Mouse (Mus musculus) frontal cortex, adult 2 months (tissue): ENCODE measurements around the gene Tmem245. TPM values are rescaled to one million over a fixed set of nuclear protein-coding genes. Genes with fewer than 3 reads are reported as not detected.
"Not testable (repeated sequence)": the region's sequence is repeated elsewhere in the genome, so short reads cannot be mapped to it uniquely, and the experiment has no call there.

Experiments used
- DNase-seq, 2 experiments: peaks; one replicate each; pipeline ENCODE4 v3.0.0; 2022; ENCODE audit warnings: low spot score in 1 of 2; ENCODE audit errors: extremely low spot score in 1 of 2
- polyA plus RNA-seq: library from polyadenylated mRNA; depleted of rRNA; stranded (reverse); fragments of >200 nt; gene quantifications from 2 replicates; pipeline ENCODE4 v1.2.3, GENCODE M21; 2012

Tmem245 gene
- polyA plus RNA-seq, 1 experiment = 14.1 TPM

DNA sequence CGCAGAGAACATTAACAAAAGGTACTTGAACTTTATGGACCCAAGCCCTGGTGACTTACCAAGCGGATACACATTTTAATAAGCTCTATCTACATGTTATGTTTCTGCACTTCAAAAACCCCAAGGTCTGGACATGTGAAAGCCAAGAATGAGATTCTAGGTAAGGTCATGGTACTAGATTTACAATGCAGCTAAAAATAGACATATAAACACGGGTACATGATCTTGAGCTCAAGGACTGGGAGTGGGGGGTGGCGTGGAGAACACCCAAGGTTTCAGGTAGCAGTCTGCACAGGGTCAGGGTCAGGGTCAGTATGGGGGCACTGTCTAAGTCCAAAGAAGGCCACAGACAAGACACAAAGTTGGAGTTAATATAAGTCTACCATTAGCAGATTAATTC lies 16.9 kb downstream of the Tmem245 start:
- DNase-seq = no peak

DNA sequence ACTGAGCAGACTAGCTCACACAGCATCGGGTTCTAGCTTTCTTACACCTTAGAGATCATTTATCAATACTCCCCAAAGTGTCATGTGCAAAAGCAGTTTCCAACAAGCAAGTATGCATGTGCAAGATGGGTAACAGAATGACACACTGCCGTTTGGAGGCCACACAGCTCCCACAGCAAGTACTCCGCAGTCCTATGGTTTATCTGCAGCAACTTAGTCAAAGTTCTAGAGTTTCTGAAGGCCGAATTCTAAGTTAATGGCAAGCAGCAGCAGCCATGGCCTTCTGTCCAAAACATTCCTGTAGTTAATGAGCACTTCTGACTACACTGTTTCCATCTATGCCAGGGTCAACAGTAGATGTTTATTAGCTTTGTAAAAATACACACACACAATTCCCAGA lies 20.3 kb downstream of the Tmem245 start:
- no peak for DNase-seq

DNA sequence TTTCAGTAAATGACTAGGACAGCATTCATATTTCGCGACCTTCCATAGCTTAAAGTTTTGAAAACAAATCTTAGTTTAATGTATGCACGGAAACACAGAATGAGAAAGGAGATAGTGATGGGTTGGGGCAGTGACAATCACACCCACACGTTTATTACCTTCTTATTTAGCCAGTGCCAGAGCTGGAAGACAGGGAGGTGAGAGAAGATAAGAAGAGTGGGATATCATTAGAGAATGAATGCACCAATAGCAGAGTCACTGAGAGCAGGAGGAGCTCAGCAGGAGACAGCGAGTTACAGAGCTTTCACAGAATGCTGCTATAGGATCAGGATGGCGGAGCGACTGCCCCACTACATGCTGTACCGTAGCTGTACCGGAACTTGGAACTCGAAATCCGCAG lies 25.0 kb downstream of the Tmem245 start:
- DNase-seq = no peak

DNA sequence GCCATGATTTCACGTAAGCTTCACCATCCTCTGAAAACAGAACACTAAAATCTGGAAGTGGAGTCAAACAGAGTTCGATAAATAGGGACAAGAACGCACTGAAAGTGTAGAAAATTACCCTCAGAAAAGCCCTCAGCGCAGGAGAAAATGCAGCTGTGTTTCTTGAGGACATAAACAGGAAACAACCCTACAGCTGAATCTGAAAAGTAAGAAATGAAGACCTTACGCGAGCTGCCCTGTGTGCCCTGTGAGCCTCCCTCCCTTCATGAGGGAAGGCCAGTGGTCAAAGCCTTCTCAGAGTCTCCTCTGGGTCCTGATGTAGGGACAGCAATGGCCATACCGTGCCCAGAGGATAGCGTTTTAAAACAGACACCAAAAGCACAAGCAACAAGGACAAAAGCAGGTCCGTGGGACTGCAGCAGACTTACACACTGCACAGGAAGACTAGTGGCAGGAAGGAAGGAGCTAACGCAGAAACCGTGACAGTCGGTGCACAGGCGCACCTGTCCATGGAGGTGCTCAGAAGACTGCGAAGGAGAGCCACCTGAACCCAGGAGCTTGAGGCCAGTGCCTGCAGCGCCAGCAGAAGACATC lies 31.4 kb downstream of the Tmem245 start:
- no peak for DNase-seq

DNA sequence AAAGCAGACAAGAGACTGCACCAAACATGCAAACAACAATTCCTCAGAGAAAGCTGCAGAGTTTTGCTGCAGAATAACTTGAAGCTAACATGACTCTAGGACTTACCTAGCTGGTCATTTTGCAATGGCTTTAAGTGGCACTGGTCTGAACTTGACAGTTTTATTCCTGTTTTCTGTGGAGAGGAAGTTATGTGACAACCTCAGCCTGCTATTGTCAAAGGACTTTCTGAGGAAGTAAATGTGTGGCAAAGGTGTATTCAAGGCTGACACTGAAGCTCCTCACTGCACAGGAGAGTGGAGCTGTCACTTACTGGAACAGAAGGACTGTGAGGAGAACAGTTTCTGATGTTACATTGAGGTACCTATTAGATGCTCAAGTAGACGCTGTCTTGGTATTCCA lies 32.5 kb downstream of the Tmem245 start:
- DNase-seq = no peak

DNA sequence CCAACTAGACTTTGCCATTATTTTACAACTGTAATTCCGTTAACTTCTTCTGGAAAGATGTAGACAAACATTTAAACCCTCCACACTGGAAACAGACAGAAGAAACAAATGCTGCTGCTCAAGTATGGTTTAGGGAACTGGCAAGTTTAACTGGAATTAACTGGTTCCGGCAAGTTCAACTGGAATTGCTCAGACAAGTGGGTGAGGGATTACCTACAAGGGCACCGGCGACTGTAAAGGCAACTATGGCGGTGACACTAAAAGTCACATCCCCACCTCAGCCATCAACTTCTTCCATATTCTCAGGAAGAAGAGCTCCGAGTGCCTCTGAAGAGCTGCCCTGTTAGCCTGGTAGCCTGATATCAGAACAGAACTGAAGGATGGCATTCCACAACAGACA lies 32.9 kb downstream of the Tmem245 start:
- no peak for DNase-seq

DNA sequence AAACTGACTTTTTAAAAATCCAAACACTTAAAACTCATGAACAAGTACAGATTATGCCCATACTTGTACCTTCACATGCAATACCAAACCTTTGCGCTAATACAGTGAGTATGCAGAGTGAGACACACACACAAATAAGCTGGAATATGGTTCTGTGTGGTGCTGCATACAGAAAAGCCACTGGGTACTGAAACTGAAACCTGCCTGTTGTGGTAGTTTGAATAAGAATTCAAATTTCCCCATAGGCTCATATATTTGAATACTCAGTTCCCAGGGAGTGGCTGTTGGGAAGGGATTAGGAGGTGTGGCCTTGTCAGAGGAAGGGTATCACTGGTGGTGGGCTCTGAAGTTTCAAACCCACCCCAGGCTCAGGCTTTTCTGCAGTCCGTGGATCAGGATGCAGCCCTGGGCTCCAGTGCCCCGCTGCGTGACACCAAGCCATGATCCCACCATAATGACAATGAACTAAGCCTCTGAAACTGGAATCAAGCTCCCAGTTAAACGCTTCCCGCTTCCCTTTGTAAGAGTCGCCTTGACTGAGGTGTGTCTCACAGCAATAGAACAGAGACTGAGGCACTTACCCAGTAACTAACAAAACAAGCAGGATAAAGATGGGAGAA lies 34.7 kb downstream of the Tmem245 start:
- no peak for DNase-seq

DNA sequence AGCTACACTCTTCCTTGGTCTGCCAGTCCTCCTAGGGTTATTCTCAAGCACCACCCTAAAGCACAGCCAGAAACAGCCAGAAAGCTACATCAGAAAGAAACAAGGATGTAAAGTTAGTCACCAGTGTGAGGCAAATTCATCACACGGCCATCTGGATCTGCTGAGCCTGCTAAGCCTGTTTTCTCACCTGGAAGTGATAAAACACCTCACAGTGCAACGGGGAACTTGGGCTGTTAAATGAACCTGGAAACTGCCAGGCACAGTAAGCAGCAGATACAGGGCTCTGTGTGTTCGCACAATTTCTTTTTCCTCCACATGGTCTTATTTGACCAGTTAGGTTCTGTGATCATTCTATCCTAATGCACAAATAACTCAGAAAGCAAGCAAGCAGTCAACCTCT lies 37.7 kb downstream of the Tmem245 start:
- peak; percentile 25 to 33 for DNase-seq

DNA sequence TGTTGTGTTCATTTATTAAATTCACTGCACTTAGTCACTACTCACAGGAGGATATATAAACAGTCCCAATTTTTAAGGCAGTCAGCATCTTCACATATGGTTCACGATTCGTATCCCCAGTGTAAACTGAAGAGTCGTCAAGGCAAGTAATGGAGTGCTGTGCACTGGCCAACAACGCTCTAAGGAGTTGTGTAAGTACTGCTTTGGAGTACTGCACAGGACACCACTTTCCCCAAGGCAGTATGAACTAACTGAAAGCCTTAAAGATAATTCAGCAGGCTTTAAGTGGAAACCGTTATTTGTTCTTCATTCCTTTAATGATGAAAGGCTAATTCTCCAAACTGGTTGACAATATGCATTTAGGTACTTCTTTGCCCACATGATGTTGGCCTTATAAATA lies 39.6 kb downstream of the Tmem245 start:
- DNase-seq = no peak

DNA sequence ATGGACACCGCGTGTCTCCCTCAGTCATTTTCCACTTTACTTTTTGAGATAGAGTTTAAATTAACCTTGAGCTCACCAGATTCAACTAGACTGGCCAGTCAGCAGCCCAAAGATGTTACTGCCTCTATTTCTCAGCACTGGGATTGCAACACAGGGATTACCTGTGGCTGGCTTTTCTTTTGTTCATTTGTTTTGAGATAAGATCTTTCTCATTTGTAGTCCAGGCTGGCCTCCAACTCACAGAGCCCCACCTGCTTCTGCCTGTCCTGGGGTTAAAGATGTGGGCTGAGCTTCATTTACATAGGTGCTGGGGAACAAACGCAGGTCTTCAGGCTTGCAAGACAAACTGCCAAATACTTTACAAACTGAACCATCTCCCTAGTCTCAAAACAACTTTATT lies 40.3 kb downstream of the Tmem245 start:
- DNase-seq = no peak

DNA sequence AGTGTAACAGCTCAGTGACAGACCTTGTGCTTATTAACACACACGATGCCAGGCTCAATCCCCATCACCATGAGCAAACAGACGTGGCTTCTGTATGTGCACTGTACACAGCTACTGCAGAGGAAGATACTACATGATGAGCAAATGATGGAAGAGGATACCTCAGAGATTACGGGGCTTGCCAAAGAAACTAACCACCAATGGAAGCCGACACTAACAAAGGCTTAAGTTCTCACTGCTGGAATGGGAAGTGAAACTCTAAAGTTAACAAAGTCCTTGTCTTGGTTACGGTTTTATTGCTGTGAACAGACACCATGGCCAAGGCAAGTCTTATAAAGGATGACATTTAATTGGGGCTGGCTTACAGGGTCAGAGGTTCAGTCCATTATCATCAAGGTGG lies 41.7 kb downstream of the Tmem245 start:
- DNase-seq = no peak

DNA sequence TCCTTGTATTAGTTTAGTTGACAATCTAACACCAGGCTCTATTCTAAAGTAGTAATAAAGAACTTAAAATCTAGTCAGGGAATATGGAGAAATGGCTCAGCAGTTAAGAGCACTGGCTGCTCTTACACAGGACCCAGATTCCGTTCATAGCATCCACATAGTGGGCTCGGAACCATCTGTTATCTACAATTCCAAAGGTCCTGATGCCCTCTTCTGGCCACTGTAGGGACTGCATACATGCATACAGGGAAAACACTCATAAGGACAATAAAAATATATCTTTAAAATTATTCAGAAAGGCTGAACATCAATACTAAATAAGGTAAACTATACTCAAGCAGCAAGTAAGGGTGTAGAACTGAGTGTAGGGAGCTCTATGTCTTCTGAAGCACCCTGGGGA lies 45.6 kb downstream of the Tmem245 start:
- no peak for DNase-seq

DNA sequence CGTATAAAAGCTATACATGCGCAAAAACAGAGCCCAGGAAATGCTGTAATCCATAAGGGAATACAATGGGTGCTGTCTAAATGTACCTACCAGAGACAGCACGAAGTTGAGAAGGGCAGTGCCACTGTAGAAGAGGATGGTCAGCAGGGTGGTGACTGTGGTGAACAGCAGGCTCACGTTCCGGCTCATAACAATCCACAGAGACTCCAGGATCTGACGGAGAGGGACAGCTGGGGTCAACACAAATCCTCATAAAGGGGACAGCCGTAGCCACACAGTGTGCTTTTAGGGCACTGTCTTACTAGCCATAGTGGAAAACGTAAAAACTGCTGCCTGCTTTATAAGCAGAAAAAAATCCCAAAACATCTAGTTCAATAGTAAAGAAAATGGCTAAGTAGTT lies 48.0 kb downstream of the Tmem245 start:
- no peak for DNase-seq

DNA sequence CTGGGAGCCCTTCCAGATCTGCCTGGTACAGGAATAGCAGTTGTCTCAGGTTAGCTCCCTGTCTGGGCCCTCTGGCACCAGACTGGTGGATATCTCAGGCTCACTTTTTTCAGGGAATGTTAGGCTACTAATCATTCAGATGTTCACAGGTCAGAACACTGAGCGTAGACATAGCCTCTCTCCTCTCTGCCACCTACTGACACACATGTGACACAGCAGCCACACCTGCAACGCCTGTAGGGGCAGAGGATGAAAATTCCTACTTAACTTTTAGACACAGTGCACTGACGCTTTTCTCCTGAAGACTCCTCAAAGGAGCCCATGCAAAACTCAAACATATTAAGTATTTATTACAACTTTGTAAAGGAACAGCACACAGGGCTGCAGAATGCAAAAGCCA lies 49.7 kb downstream of the Tmem245 start:
- DNase-seq = no peak

DNA sequence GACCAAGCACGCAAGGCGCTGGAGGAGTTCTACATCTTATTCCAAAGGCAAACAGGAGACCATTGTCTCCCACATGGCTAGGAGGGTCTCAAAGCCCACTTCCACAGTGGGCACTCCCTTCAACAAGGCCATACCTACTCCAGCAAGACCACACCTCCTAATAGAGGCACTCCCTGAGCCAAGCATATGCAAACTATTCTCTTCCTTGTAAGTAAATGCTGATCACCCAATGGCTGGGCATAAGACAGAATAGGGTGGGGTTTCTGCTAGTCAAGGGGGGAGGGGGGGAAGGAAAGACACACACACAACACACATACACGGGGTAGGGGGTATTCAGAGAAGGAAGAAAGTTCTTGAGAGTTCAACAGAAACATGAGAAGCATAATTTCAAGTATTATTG lies 53.0 kb downstream of the Tmem245 start:
- DNase-seq = no peak

DNA sequence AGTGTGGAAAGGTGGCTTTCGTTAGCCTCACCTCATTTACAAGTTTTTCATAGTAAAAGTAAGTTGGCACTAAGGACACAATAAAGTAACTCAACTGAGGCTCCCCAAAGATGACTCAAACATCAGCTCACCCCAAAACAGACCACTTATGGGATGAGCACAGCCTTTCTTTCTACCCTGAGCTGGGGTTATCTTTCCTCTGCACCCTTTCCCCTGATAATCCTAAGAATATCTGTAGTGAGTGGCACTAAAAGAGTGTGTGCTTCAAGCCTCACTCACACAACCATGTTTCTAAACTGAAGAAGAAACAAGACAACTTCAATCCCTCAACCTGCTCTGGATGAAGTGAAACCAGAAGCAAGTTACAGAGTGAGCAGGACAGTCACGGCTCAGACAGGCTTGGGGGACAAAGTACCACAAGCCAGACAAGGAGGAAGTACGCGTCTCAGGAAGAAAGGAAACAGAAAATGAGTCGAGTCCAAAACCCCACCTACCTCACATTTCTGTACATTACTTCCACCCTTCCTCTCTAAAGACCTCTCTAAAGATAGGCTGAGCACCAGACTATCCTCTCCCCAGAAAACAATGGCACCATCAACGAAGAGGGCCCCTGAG lies 54.6 kb downstream of the Tmem245 start:
- DNase-seq = no peak

DNA sequence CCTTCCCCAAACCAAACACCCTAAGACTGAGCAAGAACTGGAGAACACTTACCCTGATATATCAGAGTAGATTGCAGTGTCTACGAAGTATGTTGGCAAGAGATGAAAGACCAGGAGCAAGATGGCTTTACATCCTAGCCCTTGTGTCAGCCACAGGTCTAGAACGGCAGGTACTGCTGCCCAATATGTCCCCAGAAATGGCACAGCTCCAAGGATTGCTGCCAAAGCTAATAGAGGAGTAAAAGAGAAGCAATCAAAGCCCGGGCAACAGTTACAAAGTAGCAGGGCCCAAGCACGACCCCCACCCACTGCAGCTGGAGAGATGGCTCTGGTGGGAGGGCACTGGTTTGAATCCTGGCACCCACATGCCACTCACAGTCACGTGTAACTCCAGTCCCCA lies 58.8 kb downstream of the Tmem245 start:
- DNase-seq = no peak

DNA sequence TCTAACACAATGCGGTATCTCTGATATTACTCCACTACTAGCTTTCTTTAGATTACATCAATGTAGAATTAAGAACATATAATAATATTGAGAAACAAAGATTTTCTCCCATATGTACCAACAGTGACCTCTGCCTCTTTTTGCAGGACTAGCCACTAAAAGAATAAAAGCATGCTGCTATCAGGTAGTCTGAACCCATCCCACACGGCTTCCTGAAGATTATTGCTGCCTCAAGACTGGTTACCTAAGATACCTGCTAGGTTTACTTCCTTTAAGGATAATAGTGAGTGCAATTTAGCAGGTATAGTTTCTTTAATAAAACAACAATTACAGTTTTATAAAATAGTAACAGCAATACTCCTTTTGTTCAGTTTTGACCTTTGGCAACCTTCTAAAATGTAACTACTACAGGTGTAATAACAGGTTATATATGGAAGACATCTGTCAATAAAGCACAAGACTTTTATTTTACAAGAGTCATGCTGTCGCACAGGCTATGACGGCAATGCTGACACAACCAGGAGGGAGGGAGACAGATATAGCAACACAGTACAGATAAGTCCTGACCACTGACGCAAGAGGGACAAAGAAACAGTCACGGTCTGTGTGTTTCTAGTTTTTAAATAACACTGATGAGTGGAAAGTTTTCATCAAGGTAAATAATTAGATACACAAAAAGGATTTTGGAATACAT lies 60.8 kb downstream of the Tmem245 start:
- no peak for DNase-seq

DNA sequence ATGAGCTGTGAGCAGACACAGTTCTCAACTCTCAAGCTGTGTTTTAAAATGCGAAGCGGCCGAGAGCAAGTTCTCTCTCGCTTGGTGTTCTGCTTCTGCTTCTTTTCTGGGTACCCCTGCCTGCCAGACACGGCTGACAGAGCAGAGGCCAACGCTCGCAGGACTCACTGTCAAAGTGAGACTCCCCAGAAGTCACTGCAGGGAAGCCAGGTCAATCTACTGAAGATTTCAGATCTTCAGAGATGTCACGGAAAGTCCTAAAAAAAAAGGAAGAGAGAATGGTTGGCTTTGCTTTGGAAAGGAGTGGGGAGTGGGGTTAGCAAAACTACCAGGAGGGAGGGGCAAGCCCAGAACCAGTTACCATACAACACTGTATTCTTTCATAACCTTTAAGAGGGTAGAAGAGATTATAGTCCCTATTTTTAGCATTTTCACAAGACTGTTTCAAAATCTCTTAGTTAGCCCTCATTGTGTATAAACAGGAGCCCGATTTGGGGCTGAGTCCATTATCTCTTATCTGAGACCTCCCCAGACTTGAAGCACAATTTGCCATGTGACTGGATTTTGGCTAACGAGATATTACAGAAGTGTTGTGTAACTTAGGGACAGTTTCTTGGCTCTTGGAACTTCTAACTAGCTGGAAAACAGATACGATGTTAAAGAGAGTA lies 67.1 kb downstream of the Tmem245 start:
- DNase-seq = no peak

DNA sequence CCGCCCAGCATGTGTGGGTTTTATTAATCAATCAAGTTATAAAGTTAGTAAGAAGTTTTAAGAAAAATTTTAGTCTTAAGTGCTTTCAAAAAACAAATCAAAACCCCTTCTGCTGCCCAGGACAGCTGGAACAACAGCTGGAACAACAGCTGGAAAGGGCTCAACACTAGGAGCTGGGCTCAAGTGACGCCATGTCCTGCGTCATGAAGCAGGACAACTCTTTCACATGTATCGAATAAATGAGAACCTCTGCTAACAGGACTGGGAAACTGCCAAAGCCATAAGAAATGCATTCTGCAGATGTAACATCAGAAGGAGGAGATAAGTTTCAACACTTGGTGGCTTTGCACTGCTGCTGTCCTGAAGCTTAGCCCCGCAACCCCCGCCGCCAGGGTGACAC lies 68.3 kb downstream of the Tmem245 start:
- no peak for DNase-seq

DNA sequence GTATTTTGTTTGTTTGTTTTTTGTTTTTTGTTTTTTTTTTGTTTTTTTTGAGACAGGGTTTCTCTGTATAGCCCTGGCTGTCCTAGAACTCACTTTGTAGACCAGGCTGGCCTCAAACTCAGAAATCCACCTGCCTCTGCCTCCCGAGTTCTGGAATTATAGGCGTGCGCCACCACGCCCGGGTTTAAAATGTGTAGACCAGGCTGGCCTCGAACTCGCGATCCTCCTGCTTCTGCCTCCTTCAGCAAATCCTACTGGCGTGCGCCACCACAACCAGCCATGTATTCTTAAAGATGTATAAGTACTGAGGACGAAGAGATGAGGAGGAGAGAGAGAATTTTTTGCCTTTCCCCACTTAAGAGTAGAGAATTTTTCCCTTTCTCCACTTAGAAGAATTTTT lies 76.7 kb downstream of the Tmem245 start:
- not testable (repeated sequence) for DNase-seq
